Mouse (Mus musculus) megakaryocyte, embryonic 14.5 days (primary cell): ENCODE data around the gene Nol3. TPM values are rescaled to one million over a fixed set of nuclear protein-coding genes. Genes with fewer than 3 reads are reported as not detected.

Experiments used
- H3K27me3 ChIP-seq: replicated peaks from 2 replicates; pipeline ENCODE3; 2012; ENCODE audit warnings: inconsistent platforms
- H3K36me3 ChIP-seq: replicated peaks from 2 replicates; pipeline ENCODE3; 2012; ENCODE audit warnings: low read length, inconsistent platforms, mixed read lengths
- H3K4me1 ChIP-seq: 2 replicates; pipeline ENCODE4 v1.6.1; 2012; ENCODE audit warnings: inconsistent platforms
- H3K4me3 ChIP-seq: replicated peaks from 2 replicates; pipeline ENCODE3; 2012; ENCODE audit warnings: moderate library complexity, mild to moderate bottlenecking, inconsistent platforms
- H3K9me3 ChIP-seq: 2 replicates; pipeline ENCODE4 v1.6.1; 2012; ENCODE audit warnings: inconsistent platforms
- FLI1 ChIP-seq: IDR thresholded peaks from 2 replicates; pipeline ENCODE4 v1.6.1; 2012; ENCODE audit warnings: low read length, inconsistent platforms, mixed read lengths
- GATA1 ChIP-seq: IDR thresholded peaks from 3 replicates; pipeline ENCODE4 v1.6.1; 2012; ENCODE audit warnings: mixed read lengths, low read length, inconsistent platforms, borderline replicate concordance
- polyA plus RNA-seq: library from polyadenylated mRNA; stranded (reverse); fragments of >175 nt; gene quantifications from 2 replicates; pipeline ENCODE4 v1.2.3, GENCODE M21; 2012; ENCODE audit warnings: low replicate concordance; ENCODE audit not compliant: insufficient read depth

Gene Nol3
- polyA plus RNA-seq, 1 experiment, result 0.41 TPM

DNA sequence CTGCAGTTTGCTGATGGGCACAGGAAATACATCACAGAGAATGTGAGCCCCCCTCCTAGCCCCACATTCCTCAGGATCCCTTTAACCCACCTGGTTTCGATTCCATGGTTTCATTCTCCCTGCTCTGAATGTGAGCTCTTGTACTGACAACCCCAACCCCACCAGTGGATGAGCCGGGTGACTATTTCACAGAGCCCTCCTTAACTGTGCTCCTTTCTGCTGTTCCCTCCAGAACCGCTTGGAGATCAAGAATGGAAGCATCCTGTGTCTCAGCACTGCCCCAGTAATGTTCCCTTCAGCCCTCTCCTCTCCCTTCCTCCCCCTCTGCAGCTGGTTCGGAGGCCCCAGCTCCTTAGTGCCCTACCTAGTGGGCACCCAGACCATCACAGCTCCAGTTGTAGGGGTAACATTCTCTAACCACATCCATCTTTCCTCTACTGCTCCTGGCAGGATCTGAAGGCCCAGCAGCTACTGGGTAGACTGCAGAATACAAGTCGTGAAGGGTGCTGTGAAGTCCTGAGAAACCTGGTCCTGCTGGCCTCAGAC, 30.3 kb downstream of the Nol3 start:
- H3K36me3 ChIP-seq, result peaks cover 91% of the 10 kb centered on the region
- H3K4me1 ChIP-seq, result peaks cover 97% of the 10 kb centered on the region
- no peaks in the 10 kb centered on the region for H3K9me3 ChIP-seq
- H3K27me3 ChIP-seq, result no peaks in the 10 kb centered on the region
- H3K4me3 ChIP-seq, result peak overlapping the region; percentile 10
- TF ChIP-seq FLI1, result no peak
- TF ChIP-seq GATA1, result no peak

DNA sequence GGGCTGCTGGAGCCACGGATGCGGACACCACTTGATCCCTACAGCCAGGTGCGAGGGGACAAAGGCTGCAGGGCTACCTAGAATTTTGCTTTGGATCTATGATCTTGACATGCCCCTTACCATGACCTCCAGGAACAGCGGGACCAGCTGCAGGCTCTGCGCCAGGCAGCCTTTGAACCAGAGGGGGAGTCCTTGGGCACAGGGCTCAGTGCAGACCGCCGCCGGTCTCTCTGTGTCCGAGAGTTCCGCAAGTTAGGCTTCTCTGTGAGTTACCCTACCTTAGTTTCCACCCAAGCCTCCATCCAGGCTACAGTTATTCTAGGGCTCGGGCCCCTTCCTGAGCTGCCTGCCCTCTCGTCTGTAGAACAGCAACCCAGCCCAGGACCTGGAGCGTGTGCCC, 31.7 kb downstream of the Nol3 start:
- Histone ChIP-seq H3K36me3 (peaks cover 92% of the 10 kb centered on the region), H3K27me3 (no peaks in the 10 kb centered on the region), H3K9me3 (no peaks in the 10 kb centered on the region), H3K4me1 (peaks cover 95% of the 10 kb centered on the region), H3K4me3 (no peak overlapping the region)
- TF ChIP-seq GATA1 (no peak), FLI1 (no peak)

DNA sequence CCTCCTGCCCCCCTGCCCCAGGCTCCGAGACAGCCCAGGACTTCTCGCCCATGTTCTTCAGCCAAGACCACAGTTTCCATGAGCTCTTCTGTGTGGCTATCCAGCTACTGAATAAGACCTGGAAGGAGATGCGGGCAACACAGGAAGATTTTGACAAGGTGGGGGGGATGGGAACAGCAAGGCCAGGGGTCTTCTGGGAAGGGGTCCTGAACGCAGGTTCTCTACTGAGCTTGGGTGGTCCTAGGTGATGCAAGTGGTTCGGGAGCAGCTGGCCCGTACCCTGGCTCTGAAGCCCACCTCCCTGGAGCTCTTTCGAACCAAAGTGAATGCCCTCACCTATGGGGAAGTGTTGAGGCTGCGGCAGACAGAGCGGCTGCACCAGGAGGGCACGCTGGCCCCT, 32.5 kb downstream of the Nol3 start:
- Histone ChIP-seq H3K4me3 (no peak overlapping the region), H3K36me3 (peaks cover 93% of the 10 kb centered on the region), H3K4me1 (peaks cover 95% of the 10 kb centered on the region), H3K27me3 (no peaks in the 10 kb centered on the region), H3K9me3 (no peaks in the 10 kb centered on the region)
- TF ChIP-seq GATA1, result no peak
- TF ChIP-seq FLI1, result no peak

DNA sequence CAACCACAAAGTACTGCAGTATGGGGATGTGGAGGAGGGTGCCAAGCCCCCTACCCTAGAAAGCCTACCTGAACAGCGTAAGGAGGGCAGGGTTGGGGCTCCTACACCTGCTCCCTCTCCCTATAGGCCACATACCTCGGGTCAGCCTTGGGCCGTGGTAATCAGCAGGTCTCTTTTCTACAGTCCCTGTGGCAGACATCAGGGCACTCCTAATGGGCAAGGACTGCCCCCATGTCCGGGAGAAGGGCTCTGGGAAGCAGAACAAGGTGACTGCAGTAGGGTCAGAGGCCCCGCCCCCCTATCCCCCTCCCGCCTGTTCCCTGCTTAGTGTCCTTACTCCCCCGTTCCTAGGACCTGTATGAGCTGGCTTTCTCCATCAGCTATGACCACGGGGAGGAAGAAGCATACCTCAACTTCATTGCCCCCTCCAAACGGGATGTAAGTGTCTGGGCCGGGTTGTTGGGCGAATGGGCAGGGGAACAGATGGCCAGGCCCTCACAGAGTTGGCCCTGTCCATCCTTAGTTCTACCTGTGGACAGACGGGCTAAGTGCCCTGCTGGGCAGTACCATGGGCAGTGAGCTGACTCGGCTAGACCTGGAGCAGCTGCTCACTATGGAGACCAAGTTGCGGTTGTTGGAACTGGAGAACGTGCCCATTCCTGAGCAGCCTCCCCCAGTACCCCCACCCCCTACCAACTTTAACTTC, 33.4 kb downstream of the Nol3 start:
- H3K4me1 ChIP-seq, result peaks cover 95% of the 10 kb centered on the region
- H3K9me3 ChIP-seq, result no peaks in the 10 kb centered on the region
- H3K4me3 ChIP-seq, result no peak overlapping the region
- no peak for TF ChIP-seq GATA1
- TF ChIP-seq FLI1, result no peak
- H3K36me3 ChIP-seq, result peaks cover 93% of the 10 kb centered on the region
- H3K27me3 ChIP-seq, result no peaks in the 10 kb centered on the region

DNA sequence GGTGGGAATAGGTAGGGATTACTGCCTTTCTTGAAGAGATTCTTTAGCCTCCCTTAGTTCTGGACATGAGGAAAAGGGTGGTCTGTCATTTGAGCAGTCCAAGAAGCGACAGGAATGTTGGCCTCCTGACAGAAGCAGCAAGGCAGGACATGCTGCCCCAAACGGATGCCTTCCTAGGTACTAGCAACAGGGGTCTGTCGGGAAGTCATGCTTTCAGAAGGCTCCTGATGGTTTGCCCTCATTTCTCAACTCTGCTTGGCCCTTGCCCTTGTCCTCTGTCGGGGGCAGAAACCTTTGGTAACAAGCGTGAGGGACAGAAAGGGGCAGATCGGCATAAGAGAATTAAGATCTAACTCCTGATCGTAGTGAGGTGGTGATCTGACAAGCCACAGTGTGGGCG, 34.2 kb downstream of the Nol3 start:
- TF ChIP-seq GATA1 (no peak), FLI1 (no peak)
- no peaks in the 10 kb centered on the region for H3K27me3 ChIP-seq
- peaks cover 94% of the 10 kb centered on the region for H3K36me3 ChIP-seq
- no peak overlapping the region for H3K4me3 ChIP-seq
- H3K4me1 ChIP-seq, result peaks cover 95% of the 10 kb centered on the region
- H3K9me3 ChIP-seq, result no peaks in the 10 kb centered on the region

DNA sequence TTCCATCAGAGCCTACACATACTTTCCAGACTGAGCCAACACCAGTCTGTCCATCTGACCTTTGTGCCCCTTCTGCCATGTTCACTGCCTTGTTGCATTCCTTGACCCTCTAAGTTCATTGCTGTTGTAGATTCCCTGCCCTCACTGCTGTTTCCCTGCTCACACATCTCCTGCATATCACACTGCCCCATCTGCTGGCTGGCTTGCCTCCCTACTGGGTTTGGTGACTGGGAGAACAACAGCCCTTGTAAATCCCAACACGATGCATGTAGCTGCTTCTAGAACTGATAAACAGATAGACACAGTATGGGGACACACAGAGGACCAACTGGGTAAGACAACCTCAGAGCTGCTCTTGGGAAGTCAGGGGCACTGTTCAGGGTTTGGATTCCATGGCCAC, 35.8 kb downstream of the Nol3 start:
- H3K27me3 ChIP-seq, result no peaks in the 10 kb centered on the region
- peaks cover 95% of the 10 kb centered on the region for H3K4me1 ChIP-seq
- TF ChIP-seq FLI1, result no peak
- TF ChIP-seq GATA1, result no peak
- H3K9me3 ChIP-seq, result no peaks in the 10 kb centered on the region
- H3K36me3 ChIP-seq, result peaks cover 99% of the 10 kb centered on the region
- peak overlapping the region; percentile 9 for H3K4me3 ChIP-seq

DNA sequence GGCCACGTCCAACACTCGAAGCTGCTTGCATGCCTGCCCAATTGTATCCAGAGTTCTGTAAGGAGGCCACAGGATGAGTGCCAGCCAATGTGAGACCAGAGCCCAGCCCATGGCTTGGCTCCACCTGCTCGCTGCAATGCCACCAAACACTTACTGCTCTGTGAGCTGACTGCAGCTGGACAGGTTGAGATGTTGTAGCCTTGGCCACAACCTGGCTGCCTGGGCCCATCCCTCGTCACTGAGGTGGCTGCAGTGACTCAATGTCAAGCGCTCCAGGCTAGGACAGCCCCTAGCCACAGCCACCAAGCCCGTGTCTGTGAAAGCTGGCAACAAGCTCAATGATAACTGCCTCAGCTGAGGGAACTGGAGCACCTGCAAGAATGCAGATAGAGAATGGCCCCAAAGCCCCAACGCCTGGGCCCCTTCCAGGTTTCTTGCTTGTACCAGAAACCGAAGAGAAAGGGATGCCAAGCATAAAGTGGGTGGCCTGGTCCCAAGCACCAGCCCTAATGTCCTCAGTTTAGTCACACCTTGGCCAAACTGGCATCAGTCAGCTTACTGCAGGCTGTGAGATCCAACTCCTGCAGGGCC, 37.0 kb downstream of the Nol3 start:
- TF ChIP-seq FLI1 (no peak), GATA1 (no peak)
- Histone ChIP-seq H3K9me3 (no peaks in the 10 kb centered on the region), H3K4me3 (peak overlapping the region; percentile 59), H3K27me3 (no peaks in the 10 kb centered on the region), H3K4me1 (peaks cover 95% of the 10 kb centered on the region), H3K36me3 (peaks cover 99% of the 10 kb centered on the region)

DNA sequence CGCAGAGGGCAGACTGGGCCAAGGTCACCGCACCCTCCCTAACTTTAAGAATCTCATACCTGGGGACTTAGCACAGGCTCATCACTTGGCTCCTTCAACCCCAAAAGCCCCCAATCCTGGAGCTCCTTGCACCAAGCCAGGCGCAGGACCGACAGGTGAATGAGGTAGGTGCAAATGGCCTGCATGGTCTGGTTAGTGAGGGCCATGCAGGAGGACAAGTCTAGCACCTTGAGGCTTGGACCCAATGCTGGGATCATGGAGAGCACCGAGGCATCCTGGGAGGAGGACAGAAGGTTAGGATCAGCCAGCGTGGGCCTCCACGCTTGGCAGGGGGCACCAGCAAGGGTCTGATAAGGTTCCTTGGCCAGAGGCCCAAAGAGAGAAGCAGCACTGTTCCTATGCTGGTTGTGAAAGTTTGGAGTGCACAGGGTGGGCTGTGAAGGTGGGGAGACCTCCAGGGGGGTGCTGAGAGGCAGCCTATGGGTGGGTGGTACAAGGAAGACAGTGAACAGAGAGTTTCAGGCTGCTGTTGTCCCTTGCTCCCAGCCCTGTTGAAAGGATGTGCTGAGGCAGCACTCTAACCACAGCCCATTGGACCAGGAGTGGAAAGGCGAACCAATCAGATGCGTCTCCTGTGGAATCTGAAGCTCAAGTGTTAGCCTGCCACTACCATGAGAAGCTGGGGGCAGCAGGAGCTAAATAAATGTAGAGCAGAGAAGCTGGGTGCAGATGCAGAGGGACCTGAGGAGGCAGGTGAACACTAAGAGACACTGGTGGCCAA, 37.9 kb downstream of the Nol3 start:
- Histone ChIP-seq H3K27me3 (no peaks in the 10 kb centered on the region), H3K9me3 (no peaks in the 10 kb centered on the region), H3K36me3 (peaks cover 99% of the 10 kb centered on the region), H3K4me3 (no peak overlapping the region), H3K4me1 (peaks cover 95% of the 10 kb centered on the region)
- TF ChIP-seq FLI1, result no peak
- TF ChIP-seq GATA1, result no peak

DNA sequence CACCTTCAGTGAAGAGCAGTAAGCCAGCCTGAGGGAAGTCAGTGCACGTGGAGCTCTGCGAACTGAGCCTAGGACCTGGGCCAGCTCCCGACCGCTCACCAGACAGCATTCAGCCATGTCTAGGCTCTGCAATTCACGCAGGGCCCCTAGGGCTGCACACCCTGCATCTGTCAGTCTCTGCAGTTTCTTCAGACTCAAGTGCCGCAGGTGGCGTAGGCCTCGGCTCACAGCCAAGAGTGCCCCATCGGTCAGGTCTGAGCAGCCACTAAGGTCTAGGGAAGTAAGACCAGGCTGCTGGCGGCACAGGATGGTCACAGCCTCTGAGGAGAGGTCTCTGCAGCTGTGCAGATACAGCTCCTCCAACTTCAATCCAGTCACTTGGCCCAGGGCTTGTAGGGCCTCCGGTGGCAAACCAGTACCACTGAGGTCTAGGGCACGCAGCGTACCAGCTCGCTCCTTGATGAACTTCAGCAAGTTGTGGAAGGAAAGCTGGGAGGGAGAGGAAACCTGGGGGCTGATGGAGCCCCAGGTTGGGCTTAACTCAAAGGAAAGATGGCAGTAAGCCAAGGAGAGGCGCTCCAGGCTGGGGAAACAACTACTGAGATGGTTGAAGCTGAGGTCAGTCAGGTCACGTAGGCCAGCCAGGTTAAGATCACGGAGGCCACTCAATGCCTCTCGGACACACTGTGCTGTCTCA, 39.3 kb downstream of the Nol3 start:
- H3K36me3 ChIP-seq, result peaks cover 99% of the 10 kb centered on the region
- no peak for TF ChIP-seq GATA1
- no peak for TF ChIP-seq FLI1
- peak overlapping the region; percentile 14 for H3K4me3 ChIP-seq
- H3K4me1 ChIP-seq, result peaks cover 95% of the 10 kb centered on the region
- no peaks in the 10 kb centered on the region for H3K27me3 ChIP-seq
- no peaks in the 10 kb centered on the region for H3K9me3 ChIP-seq
